In genomic region chr15:88706320-88706719, GRCm38 (mm10) we compare ENCODE assay signal across 13 mouse cellular contexts.
"Had no signal": no experiment of that assay in that cellular context is flagged by ENCODE, and none has a peak within 500 bp of the region (broad histone marks: within the 10 kb centered on the region; RNA-seq: fewer than 3 reads in every experiment).

No protein-coding gene starts in this region.

- H3K27me3 ChIP-seq: kidney, embryonic 15.5 days; limb, embryonic 13.5 days; neural tube, embryonic 15.5 days had no signal

- H3K4me3 ChIP-seq: kidney, embryonic 15.5 days; limb, embryonic 13.5 days; myocyte; neural tube, embryonic 15.5 days had no signal

- H3K4me1 ChIP-seq: kidney, embryonic 15.5 days; limb, embryonic 13.5 days; neural tube, embryonic 15.5 days had no signal

- H3K27ac ChIP-seq: kidney, embryonic 15.5 days; limb, embryonic 13.5 days; liver, embryonic 14.5 days; neural tube, embryonic 15.5 days had no signal

- H3K9me3 ChIP-seq: kidney, embryonic 15.5 days; limb, embryonic 13.5 days; neural tube, embryonic 15.5 days had no signal

- DNase-seq: layer of hippocampus, adult 9-11 months; left cerebral cortex, postnatal 4 days; lung, postnatal 36 days; midbrain, embryonic 14.5 days; right cerebral cortex, adult 18-20 months; right cerebral cortex, postnatal 25 days; thymus, adult 18-20 months; thymus, postnatal 14 days had no signal
